Mouse (Mus musculus) A20 (cell line): ENCODE results near the gene Psenen.

ENCODE experiments used
- DNase-seq: peaks from one replicate; pipeline ENCODE4 v3.0.0-alpha.2; 2011; ENCODE audit warnings: low read depth, low spot score

The Psenen gene

DNA sequence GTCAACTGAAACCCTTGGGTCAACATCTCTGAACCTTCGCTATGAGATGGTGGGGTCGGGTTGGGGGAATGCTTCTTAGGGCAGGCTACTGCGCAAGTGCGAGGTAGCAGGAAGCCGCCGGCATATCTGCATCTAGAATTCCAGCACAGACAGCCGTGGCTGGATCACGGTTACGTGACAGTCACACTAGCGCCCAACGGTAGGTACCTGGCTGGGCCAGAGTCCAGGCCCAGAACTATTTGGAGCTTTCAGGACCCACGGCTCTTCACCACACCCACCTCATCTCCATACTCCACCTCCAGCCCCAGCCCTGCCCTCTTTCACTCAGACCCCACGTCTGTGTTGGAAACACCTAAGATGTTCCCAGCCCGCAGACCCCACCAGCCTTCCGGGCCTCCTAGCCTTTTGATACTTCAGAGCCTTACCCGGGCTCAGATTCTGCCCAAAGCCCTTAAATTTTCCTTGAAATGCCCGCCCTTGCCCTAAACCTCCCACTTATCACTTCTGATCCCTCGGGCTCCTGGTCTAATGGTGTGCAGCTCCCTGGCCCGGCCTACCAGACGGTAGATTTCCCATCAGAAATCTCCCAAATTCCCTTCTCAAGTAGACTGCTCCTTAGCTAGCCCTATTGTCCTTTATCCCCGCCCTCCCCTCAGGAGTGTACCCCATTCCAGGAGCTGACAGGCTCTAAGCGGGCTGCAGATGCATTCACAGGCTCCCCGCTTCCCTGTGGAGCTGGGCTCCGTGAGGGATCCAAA lies 48.2 kb downstream of the Psenen start:
- no peak for DNase-seq
